Mouse (Mus musculus) hematopoietic multipotent progenitor cell, adult 10-12 weeks (in vitro differentiated cells): ENCODE measurements around the gene Polr3e. TPM values are rescaled to one million over a fixed set of nuclear protein-coding genes. Genes with fewer than 3 reads are reported as not detected.

Experiments
- polyA plus RNA-seq: library from polyadenylated mRNA; stranded (reverse); fragments of >175 nt; gene quantifications from 2 replicates; pipeline ENCODE4 v1.2.3, GENCODE M21; 2012; ENCODE audit warnings: low replicate concordance

Polr3e gene
- polyA plus RNA-seq, result 13.7 and 14.3 TPM in 2 replicates

GRCm38 (mm10) chr7:120917592-120918461, at the start of gene Polr3e:
Gene Polr3e, plus strand, starts transcription at chr7:120917744.

GRCm38 (mm10) chr7:120982200-120982841, 64.8 kb downstream of the Polr3e start, which contains the start of the genes Cdr2 and Mfsd13b:
Gene Cdr2, minus strand, starts transcription at chr7:120982312.
Gene Mfsd13b, plus strand, starts transcription at chr7:120982509.

Other genes starting within 250 kb of the Polr3e start
- gene Pdzd9, start 247.4 kb upstream of the Polr3e start, polyA plus RNA-seq, result not detected in 2 replicates
- 27.2 and 57.5 TPM in 2 replicates for gene Mosmo, start 240.1 kb upstream of the Polr3e start, polyA plus RNA-seq
- gene Vwa3a, start 178.4 kb upstream of the Polr3e start, polyA plus RNA-seq, result not detected in 2 replicates
- gene Gm5737, start 105.4 kb upstream of the Polr3e start, polyA plus RNA-seq, result not detected in 2 replicates
- 22.8 and 26.3 TPM in 2 replicates for gene Eef2k, start 74.9 kb upstream of the Polr3e start, polyA plus RNA-seq
- gene Cdr2, start 64.6 kb downstream of the Polr3e start, polyA plus RNA-seq, result 10.7 and 33.2 TPM in 2 replicates
- gene Mfsd13b, start 64.8 kb downstream of the Polr3e start, polyA plus RNA-seq, result 0.07 TPM in 1 of 2 replicates, not detected in the other
- 15.9 and 16.6 TPM in 2 replicates for gene Mettl9, start 116.7 kb downstream of the Polr3e start, polyA plus RNA-seq
- gene Igsf6, start 156.8 kb downstream of the Polr3e start, polyA plus RNA-seq, result 4.8 and 7.1 TPM in 2 replicates
- gene Otoa, start 163.9 kb downstream of the Polr3e start, polyA plus RNA-seq, result 0.03 TPM in 1 of 2 replicates, not detected in the other